Mouse (Mus musculus) thymus, adult 2 months (tissue): ENCODE results near the gene Pde4a.

Source experiments
- CTCF ChIP-seq: fragments of 200-500 bp; IDR thresholded peaks from 2 replicates; pipeline ENCODE4 v1.5.1; 2012; ENCODE audit warnings: mild to moderate bottlenecking, control low read depth, low read length, moderate library complexity, borderline replicate concordance; ENCODE audit not compliant: control insufficient read depth, poor library complexity, insufficient read depth; ENCODE audit errors: extremely low read depth
- POLR2A ChIP-seq: fragments of 200-500 bp; IDR thresholded peaks from 2 replicates; pipeline ENCODE4 v1.6.1; 2012; ENCODE audit warnings: mild to moderate bottlenecking, low read length, control low read depth, moderate library complexity; ENCODE audit not compliant: control insufficient read depth, poor library complexity, insufficient read depth; ENCODE audit errors: extremely low read depth

DNA sequence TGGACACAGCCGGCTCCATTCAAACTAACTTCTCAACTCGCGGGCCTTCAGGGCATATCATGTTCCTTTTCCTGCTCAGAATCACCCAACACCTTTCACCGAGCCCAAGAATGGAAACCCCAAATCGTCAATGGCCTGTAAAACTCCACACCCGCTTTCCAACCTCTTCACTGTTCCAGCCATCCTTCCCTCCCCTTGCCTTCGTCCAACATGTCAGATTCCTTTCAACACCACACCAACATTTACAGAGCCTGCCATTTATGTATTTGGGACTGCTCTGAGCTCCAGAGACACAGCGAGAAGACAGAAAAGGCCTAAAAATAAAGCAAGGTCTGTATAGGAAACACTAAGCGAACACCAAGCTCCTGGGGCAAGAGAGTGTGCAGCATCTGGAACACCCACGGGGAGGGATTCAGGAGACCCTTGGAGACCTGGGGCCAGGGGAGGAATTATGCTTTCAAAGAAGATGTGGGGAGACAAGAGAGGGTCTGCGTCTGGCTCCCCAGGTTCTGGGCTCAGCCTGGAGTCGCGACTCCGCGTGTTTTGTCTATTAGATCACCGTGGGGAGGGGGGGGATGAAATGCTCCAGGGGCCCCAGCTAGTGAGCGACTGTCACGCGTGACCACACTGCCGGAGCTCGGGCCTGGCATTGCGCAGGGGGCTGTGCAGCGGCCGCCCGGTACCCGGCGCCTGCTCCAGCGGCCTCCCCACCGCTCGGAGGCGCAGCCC lies 72.7 kb downstream of the Pde4a start:
- TF ChIP-seq CTCF (no peak), POLR2A (no peak)
